Mouse (Mus musculus): ENCODE data around the gene Gtf3c5. TPM values are rescaled to one million over a fixed set of nuclear protein-coding genes. Genes with fewer than 3 reads are reported as not detected.

Gene Gtf3c5
- polyA plus RNA-seq, 1 experiment from 2014 or later: 49.2 TPM

GRCm38 (mm10) chr2:28525943-28526876 is 57.3 kb downstream of the Gtf3c5 start:
- H3K4me1 ChIP-seq: peaks cover 85% of the 10 kb centered on the region
- peak overlapping the region; percentile 75 for H3K27ac ChIP-seq
- no peak overlapping the region; the same call in 1 of the 2 replicates for H3K9ac ChIP-seq
- WGBS: 41% methylated on average over 12 of the region's 12 CpGs
- H3K36me3 ChIP-seq (replicated peaks): no peaks in the 10 kb centered on the region
- H3K27me3 ChIP-seq (replicated peaks): no peaks in the 10 kb centered on the region
- peak; percentile 7; the same call in 1 of the 2 replicates for ATAC-seq (replicated peaks)
- no peak overlapping the region for H3K4me3 ChIP-seq
- H3K9me3 ChIP-seq: no peaks in the 10 kb centered on the region
- H3K4me2 ChIP-seq: peak overlapping the region; percentile 20

- Histone ChIP-seq H3K4me2 (peak overlapping the region; percentile 20), H3K27me3 (replicated peaks) (no peaks in the 10 kb centered on the region), H3K27ac (peak overlapping the region; percentile 75), H3K36me3 (replicated peaks) (no peaks in the 10 kb centered on the region), H3K4me1 (peaks cover 85% of the 10 kb centered on the region), H3K9me3 (no peaks in the 10 kb centered on the region), H3K4me3 (no peak overlapping the region), H3K9ac (no peak overlapping the region; the same call in 1 of the 2 replicates)
- ATAC-seq (replicated peaks): peak; percentile 46
- 12% methylated on average over 11 of the region's 11 CpGs for WGBS
Measured at GRCm38 (mm10) chr2:28525219-28525942, 58.2 kb downstream of the Gtf3c5 start.

- Histone ChIP-seq H3K9me3 (no peaks in the 10 kb centered on the region), H3K4me1 (peaks cover 83% of the 10 kb centered on the region), H3K27ac (0 out of 2 replicates have a peak overlapping the region, but pooled peaks have one; percentile 75), H3K4me2 (no peak overlapping the region), H3K36me3 (replicated peaks) (no peaks in the 10 kb centered on the region), H3K9ac (no peak overlapping the region), H3K4me3 (no peak overlapping the region), H3K27me3 (replicated peaks) (no peaks in the 10 kb centered on the region)
- 75% methylated on average over 10 of the region's 10 CpGs for WGBS
- ATAC-seq (replicated peaks): no peak
Measured at GRCm38 (mm10) chr2:28524406-28524805, 59.1 kb downstream of the Gtf3c5 start.

GRCm38 (mm10) chr2:28523643-28524117 is 59.9 kb downstream of the Gtf3c5 start:
- Histone ChIP-seq H3K27ac (peak overlapping the region; percentile 53), H3K4me2 (no peak overlapping the region), H3K9ac (no peak overlapping the region), H3K4me1 (peaks cover 83% of the 10 kb centered on the region), H3K4me3 (no peak overlapping the region), H3K36me3 (replicated peaks) (no peaks in the 10 kb centered on the region), H3K9me3 (no peaks in the 10 kb centered on the region), H3K27me3 (replicated peaks) (no peaks in the 10 kb centered on the region)
- WGBS: 7% methylated on average over 5 of the region's 5 CpGs
- peak; percentile 59 for ATAC-seq (replicated peaks)

GRCm38 (mm10) chr2:28522166-28522565 is 61.4 kb downstream of the Gtf3c5 start:
- no peaks in the 10 kb centered on the region for H3K9me3 ChIP-seq
- H3K4me2 ChIP-seq: no peak overlapping the region
- no peak overlapping the region for H3K27ac ChIP-seq
- H3K27me3 ChIP-seq (replicated peaks): no peaks in the 10 kb centered on the region
- H3K36me3 ChIP-seq (replicated peaks): no peaks in the 10 kb centered on the region
- no peak overlapping the region for H3K4me3 ChIP-seq
- WGBS: 85% methylated on average over 4 of the region's 4 CpGs
- ATAC-seq (replicated peaks): no peak
- H3K4me1 ChIP-seq: peaks cover 84% of the 10 kb centered on the region
- no peak overlapping the region for H3K9ac ChIP-seq

GRCm38 (mm10) chr2:28521571-28522151 is 61.9 kb downstream of the Gtf3c5 start:
- Histone ChIP-seq H3K4me1 (peaks cover 87% of the 10 kb centered on the region), H3K36me3 (replicated peaks) (no peaks in the 10 kb centered on the region), H3K9ac (no peak overlapping the region), H3K27me3 (replicated peaks) (no peaks in the 10 kb centered on the region), H3K4me3 (no peak overlapping the region), H3K4me2 (no peak overlapping the region), H3K9me3 (no peaks in the 10 kb centered on the region), H3K27ac (no peak overlapping the region)
- 79% methylated on average over 6 of the region's 6 CpGs for WGBS
- ATAC-seq (replicated peaks): no peak

GRCm38 (mm10) chr2:28520581-28520980 is 63.0 kb downstream of the Gtf3c5 start:
- H3K4me3 ChIP-seq: no peak overlapping the region
- H3K27me3 ChIP-seq (replicated peaks): no peaks in the 10 kb centered on the region
- H3K4me1 ChIP-seq: peaks cover 87% of the 10 kb centered on the region
- H3K9ac ChIP-seq: no peak overlapping the region
- WGBS: 60% methylated on average over 5 of the region's 5 CpGs
- no peaks in the 10 kb centered on the region for H3K36me3 ChIP-seq (replicated peaks)
- H3K4me2 ChIP-seq: no peak overlapping the region
- no peaks in the 10 kb centered on the region for H3K9me3 ChIP-seq
- H3K27ac ChIP-seq: no peak overlapping the region
- no peak for ATAC-seq (replicated peaks)

GRCm38 (mm10) chr2:28518231-28518630 is 65.3 kb downstream of the Gtf3c5 start:
- Histone ChIP-seq H3K27ac (peak overlapping the region; percentile 35), H3K4me1 (peaks cover 82% of the 10 kb centered on the region), H3K4me2 (peak overlapping the region; percentile 25), H3K4me3 (no peak overlapping the region), H3K27me3 (replicated peaks) (no peaks in the 10 kb centered on the region), H3K9ac (no peak overlapping the region), H3K36me3 (replicated peaks) (no peaks in the 10 kb centered on the region), H3K9me3 (no peaks in the 10 kb centered on the region)
- 10% methylated on average over 2 of the region's 2 CpGs for WGBS
- ATAC-seq (replicated peaks): peak; percentile 21; the same call in 1 of the 2 replicates

GRCm38 (mm10) chr2:28517206-28517909 is 66.2 kb downstream of the Gtf3c5 start:
- Histone ChIP-seq H3K36me3 (replicated peaks) (no peaks in the 10 kb centered on the region), H3K9me3 (no peaks in the 10 kb centered on the region), H3K27me3 (replicated peaks) (no peaks in the 10 kb centered on the region), H3K4me1 (peaks cover 83% of the 10 kb centered on the region), H3K4me3 (no peak overlapping the region), H3K4me2 (no peak overlapping the region), H3K27ac (peak overlapping the region; percentile 35), H3K9ac (no peak overlapping the region)
- WGBS: 42% methylated on average over 5 of the region's 5 CpGs
- no peak for ATAC-seq (replicated peaks)
